Mouse (Mus musculus): ENCODE measurements around the gene St6galnac4. TPM values are rescaled to one million over a fixed set of nuclear protein-coding genes. Genes with fewer than 3 reads are reported as not detected.

Gene St6galnac4
- polyA plus RNA-seq, 1 experiment, result 18.9 TPM

DNA sequence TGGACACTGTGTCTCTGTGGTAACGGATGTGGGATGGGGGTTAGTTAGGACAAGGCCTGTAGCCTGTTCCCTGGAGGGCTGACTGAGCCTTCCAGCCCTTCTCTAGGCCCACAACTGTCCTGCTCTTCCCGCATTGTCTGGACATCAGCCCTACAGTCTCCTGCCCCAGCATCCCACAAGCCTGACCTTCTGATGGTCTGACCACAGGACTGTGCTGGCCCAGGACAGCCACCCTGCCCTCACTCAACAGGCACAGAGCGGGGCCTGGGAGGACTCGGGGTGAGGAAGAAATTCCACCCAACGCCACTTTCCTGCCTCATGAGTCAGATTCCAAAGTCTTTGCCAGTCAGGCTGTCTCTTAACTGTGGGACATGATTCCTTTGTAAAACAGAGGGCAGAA lies 10.8 kb downstream of the St6galnac4 start:
- Histone ChIP-seq H3K9me3 (no peaks in the 10 kb centered on the region), H3K27me3 (replicated peaks) (no peaks in the 10 kb centered on the region), H3K4me1 (peaks cover 37% of the 10 kb centered on the region), H3K36me3 (replicated peaks; ENCODE audit: low read length) (peaks cover 76% of the 10 kb centered on the region), H3K4me3 (replicated peaks) (no peak overlapping the region)
- TF ChIP-seq GATA1 (IDR thresholded peaks at IDR 0.05; ENCODE audit: borderline replicate concordance, low read length) (no peak), FLI1 (IDR thresholded peaks at IDR 0.05; ENCODE audit: low read length) (no peak)

DNA sequence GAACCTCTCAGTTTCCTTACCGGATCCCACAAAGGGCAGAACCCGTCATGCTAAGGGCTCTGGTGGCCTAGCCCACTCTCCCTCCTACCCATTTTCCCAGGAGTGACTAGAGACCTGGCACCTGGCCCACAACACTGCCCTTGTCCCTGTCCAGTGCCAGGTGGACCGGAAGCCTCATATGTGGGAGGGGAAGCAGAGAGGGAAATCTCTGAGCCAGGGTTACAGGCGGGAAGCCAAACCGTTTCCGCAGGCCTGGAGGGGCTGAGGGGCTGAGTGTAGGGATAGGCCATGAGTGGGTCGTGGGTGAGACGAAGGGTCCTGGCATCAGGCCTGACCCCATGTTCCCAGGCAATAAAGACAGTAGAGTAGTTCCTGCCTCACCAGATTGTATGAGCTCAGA lies 11.6 kb downstream of the St6galnac4 start:
- no peak overlapping the region for H3K4me3 ChIP-seq (replicated peaks)
- H3K4me1 ChIP-seq, result peaks cover 39% of the 10 kb centered on the region
- no peaks in the 10 kb centered on the region for H3K9me3 ChIP-seq
- peaks cover 68% of the 10 kb centered on the region for H3K36me3 ChIP-seq (replicated peaks; ENCODE audit: low read length)
- TF ChIP-seq GATA1 (IDR thresholded peaks at IDR 0.05; ENCODE audit: borderline replicate concordance, low read length) (no peak), FLI1 (IDR thresholded peaks at IDR 0.05; ENCODE audit: low read length) (no peak)
- H3K27me3 ChIP-seq (replicated peaks), result no peaks in the 10 kb centered on the region

DNA sequence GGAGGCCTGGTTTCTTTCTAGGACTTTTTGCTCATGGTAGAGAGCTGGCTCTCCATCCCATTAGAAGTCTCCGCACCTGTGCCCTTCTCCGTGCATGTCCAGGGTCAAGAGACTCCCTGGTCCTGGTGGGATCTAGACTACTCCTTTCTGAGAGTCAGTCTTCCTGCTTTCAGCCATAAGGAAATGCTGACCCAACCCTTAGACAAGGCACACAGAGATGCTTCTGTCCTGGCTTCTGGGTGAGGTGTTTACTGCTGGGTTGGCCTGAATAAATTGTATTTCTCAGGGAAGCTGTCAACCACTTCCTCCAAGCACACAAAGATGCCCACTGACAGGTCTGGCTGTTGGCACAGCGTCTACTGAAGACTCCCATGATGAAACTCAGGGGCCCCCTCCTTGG lies 12.5 kb downstream of the St6galnac4 start, which contains the start of gene St6galnac6:
Gene St6galnac6 (plus strand): TSS at position 301 of the 400 bp plus-strand sequence.
- no peak for TF ChIP-seq GATA1 (IDR thresholded peaks at IDR 0.05; ENCODE audit: borderline replicate concordance, low read length)
- TF ChIP-seq FLI1 (IDR thresholded peaks at IDR 0.05; ENCODE audit: low read length), result no peak
- Histone ChIP-seq H3K36me3 (replicated peaks; ENCODE audit: low read length) (peaks cover 59% of the 10 kb centered on the region), H3K27me3 (replicated peaks) (no peaks in the 10 kb centered on the region), H3K9me3 (no peaks in the 10 kb centered on the region), H3K4me1 (peaks cover 41% of the 10 kb centered on the region), H3K4me3 (replicated peaks) (no peak within 1 kb of the TSS)

DNA sequence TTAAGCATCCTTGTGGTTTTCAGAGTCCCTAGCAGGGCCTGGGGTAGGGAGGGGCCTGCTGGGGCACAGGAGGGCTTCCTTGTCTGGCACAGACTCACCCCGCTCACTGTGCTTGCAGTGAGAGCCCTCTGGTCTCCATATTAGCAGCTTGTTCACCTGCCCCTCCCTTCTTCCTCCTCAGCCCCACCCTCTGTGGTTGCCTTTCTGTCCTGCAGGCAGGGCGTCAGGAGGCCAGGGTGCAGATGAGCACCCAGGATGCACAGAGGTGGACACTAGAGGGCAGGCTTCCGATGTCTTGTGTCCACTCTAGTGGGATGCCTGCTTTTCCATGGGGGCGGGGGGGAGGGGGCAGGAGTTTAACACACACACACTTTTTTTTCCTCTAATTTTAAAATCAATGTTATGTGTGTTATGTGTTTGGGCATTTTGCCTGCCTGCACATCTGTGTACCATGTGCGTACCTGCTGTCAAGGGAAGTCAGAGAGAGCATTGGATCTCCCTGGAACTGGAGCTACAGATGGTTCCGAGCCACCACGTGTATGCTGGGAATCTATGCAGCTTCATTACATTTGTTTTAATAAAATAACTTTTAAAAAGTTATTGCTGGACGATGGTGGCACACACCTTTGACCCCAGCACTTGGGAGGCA lies 14.6 kb downstream of the St6galnac4 start:
- TF ChIP-seq GATA1 (IDR thresholded peaks at IDR 0.05; ENCODE audit: borderline replicate concordance, low read length), result no peak
- H3K4me1 ChIP-seq, result peaks cover 57% of the 10 kb centered on the region
- H3K36me3 ChIP-seq (replicated peaks; ENCODE audit: low read length), result peaks cover 37% of the 10 kb centered on the region
- H3K9me3 ChIP-seq, result no peaks in the 10 kb centered on the region
- no peaks in the 10 kb centered on the region for H3K27me3 ChIP-seq (replicated peaks)
- H3K4me3 ChIP-seq (replicated peaks), result no peak overlapping the region

DNA sequence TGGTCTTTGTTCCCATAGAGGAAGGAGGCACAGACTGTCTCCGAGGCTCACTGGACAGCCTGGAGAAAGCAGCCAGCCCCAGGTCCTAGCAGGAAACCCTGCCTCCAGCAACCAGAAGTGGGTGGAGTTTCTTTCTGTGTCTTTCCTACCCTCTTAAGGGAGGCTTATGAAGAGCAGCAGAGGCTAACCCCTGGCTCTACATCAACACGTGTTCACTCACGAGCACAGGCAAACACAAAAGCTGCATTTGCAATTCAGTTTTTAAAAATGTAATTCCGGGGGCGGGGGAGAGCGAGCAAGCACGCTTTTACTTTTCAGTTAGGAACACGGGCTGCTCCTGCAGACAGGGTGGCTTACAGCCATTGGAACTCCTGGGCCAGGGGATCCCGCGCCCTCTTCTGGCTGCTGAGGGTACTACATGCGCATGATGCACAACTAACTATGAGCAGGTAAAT lies 15.7 kb downstream of the St6galnac4 start:
- H3K4me3 ChIP-seq (replicated peaks), result peak overlapping the region; percentile 89
- TF ChIP-seq FLI1 (IDR thresholded peaks at IDR 0.05; ENCODE audit: low read length) (no peak), GATA1 (IDR thresholded peaks at IDR 0.05; ENCODE audit: borderline replicate concordance, low read length) (no peak)
- H3K36me3 ChIP-seq (replicated peaks; ENCODE audit: low read length), result peaks cover 26% of the 10 kb centered on the region
- no peaks in the 10 kb centered on the region for H3K9me3 ChIP-seq
- peaks cover 65% of the 10 kb centered on the region for H3K4me1 ChIP-seq
- H3K27me3 ChIP-seq (replicated peaks), result no peaks in the 10 kb centered on the region

DNA sequence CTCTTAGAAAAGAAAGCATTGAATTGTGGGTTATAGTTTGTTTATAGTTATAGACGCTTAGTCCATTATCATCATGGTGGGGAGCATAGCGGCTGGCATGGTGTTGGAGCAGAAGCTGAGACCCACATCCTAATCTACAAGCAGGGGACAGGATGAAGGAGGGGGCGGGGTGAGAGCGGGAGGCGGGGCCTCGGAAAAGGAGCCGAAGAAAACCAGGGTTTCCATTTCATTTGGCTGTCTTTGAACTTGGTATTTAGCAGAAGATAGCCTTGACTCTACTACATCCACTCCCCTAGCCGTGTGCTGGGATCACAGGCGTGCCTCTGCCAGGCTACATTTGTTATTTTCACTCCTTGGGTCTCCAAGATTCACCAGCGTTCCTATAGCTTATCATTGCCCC lies 17.7 kb downstream of the St6galnac4 start:
- Histone ChIP-seq H3K9me3 (no peaks in the 10 kb centered on the region), H3K4me1 (peaks cover 80% of the 10 kb centered on the region), H3K27me3 (replicated peaks) (no peaks in the 10 kb centered on the region), H3K36me3 (replicated peaks; ENCODE audit: low read length) (peaks cover 10% of the 10 kb centered on the region), H3K4me3 (replicated peaks) (peak overlapping the region; percentile 42)
- TF ChIP-seq GATA1 (IDR thresholded peaks at IDR 0.05; ENCODE audit: borderline replicate concordance, low read length) (no peak), FLI1 (IDR thresholded peaks at IDR 0.05; ENCODE audit: low read length) (no peak)

DNA sequence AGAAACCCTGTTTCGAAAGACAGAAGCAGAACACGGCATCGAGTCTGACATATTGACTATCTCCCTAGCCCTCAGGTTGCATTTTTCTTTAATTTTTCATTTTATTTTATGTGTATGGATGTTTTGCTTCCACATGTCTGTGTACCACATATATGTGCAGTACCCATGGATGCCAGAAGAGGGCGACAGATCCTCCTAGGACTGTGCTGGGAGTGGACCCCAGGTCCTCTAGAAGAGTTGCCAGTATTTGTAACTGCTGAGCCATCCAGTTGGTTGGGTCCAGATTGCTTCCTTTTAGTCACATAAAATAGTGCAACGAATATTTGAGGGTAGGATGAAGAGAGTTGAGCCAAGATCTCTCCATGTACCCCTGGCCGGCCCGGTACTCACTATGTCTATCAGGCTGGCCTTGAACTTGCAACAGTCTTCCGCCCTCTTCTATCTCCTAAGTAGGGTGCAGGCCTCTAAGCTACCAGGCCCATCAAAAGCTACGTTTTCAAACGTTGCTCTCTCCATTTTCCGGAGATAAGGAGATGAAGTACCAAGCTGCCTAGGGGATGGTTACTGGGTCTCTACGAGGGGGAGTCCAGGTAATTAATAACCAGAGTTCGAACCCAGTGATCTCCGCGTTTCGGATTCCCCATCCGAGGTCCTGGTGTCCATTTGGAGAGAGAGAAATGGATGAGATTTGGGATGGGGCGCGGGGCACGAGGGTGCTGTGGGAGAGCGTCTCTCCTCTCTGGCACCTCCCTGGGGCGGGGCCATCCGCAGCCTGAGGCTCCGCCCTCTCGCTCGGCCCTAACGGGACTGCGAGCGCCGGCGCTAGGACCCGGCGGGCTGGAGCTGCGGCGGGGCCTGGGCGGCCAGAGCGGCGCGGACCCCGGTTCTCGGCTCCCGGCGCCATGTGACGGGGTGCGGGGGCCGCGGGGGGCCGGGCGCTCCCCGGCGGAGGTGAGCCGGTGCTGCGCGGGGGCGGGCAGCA lies 19.6 kb downstream of the St6galnac4 start:
- TF ChIP-seq FLI1 (IDR thresholded peaks at IDR 0.05; ENCODE audit: low read length), result no peak
- Histone ChIP-seq H3K27me3 (replicated peaks) (no peaks in the 10 kb centered on the region), H3K36me3 (replicated peaks; ENCODE audit: low read length) (peaks cover 18% of the 10 kb centered on the region), H3K4me1 (peaks cover 82% of the 10 kb centered on the region), H3K9me3 (no peaks in the 10 kb centered on the region), H3K4me3 (replicated peaks) (peak overlapping the region; percentile 92)

DNA sequence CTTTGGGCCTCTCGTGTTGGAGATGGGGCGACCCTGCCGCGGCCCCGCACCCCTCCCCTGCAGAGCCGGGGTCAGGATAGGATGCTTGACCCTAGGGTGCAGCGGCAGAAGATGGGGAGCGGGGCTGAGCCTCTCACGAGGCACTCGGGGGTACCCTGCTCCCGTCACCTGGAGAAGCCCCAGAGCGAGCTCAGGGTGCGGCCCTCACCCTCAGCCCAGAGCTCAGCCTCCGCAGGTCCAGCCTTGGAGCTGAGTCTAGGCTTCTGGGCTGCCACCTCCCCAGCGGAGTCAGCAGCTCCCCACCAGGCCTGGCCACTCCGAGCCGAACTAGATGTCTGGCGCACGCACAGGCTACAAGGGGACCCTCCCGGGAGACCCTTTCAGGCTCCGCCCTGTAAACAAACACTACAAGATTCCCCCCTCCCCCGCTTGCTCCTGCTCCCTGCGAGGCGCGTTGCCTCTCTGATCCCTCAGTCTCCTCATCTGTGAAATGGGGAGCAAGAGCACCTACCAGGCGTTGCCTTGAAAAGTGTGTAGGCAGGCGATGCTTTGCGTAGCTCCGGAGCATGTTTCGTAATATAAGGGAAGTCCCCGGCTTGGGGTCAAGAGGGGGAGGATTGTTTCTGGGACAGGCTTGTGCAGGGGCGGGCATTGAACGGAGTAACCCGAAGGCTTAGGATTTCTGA lies 20.5 kb downstream of the St6galnac4 start:
- Histone ChIP-seq H3K4me3 (replicated peaks) (peak overlapping the region; percentile 92), H3K36me3 (replicated peaks; ENCODE audit: low read length) (peaks cover 27% of the 10 kb centered on the region), H3K9me3 (no peaks in the 10 kb centered on the region), H3K27me3 (replicated peaks) (no peaks in the 10 kb centered on the region), H3K4me1 (peaks cover 80% of the 10 kb centered on the region)
- TF ChIP-seq GATA1 (IDR thresholded peaks at IDR 0.05; ENCODE audit: borderline replicate concordance, low read length) (no peak), FLI1 (IDR thresholded peaks at IDR 0.05; ENCODE audit: low read length) (no peak)

DNA sequence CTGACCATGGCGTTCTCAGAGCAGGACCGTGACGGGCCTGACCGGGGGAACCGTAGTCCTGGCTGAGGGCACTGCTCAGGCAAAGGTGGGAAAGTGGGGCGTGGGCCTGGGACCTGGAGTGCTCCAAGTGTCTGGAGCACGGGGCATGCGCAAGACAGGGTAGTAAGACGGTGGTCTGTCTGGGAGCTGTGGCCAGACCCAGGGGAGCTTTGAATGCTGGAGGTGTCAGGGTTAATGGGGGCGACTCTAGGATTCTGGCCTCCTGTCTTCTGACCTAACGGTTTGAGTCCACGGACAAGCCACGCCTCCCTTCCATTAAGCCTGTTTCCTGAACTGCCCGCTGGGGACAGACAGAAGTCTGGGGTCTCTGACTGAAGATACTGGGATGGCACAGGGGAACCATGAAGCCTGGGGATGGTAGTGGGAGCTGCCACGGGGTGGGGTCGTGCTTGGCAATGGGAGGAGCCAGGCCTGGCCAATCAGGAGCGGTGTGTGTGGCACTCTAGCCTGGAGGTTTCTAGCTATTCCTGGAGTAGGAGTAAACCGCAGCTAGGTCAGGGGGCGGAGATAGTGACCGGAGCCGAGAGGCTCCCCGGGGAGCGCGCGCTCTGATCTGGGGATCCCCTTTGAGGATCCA lies 21.4 kb downstream of the St6galnac4 start:
- peak overlapping the region; percentile 92 for H3K4me3 ChIP-seq (replicated peaks)
- H3K27me3 ChIP-seq (replicated peaks), result no peaks in the 10 kb centered on the region
- H3K9me3 ChIP-seq, result no peaks in the 10 kb centered on the region
- no peak for TF ChIP-seq FLI1 (IDR thresholded peaks at IDR 0.05; ENCODE audit: low read length)
- TF ChIP-seq GATA1 (IDR thresholded peaks at IDR 0.05; ENCODE audit: borderline replicate concordance, low read length), result no peak
- peaks cover 79% of the 10 kb centered on the region for H3K4me1 ChIP-seq
- H3K36me3 ChIP-seq (replicated peaks; ENCODE audit: low read length), result peaks cover 36% of the 10 kb centered on the region

All from megakaryocyte, embryonic 14.5 days (primary cell).